Mouse (Mus musculus) skeletal muscle tissue, adult 2 months (tissue): Measurements from ENCODE around the gene Hoxd1.

Source experiments
- DNase-seq: peaks from one replicate; pipeline ENCODE4 v3.0.0-alpha.2; 2012; ENCODE audit warnings: low read depth, low spot score

Hoxd1 gene

DNA sequence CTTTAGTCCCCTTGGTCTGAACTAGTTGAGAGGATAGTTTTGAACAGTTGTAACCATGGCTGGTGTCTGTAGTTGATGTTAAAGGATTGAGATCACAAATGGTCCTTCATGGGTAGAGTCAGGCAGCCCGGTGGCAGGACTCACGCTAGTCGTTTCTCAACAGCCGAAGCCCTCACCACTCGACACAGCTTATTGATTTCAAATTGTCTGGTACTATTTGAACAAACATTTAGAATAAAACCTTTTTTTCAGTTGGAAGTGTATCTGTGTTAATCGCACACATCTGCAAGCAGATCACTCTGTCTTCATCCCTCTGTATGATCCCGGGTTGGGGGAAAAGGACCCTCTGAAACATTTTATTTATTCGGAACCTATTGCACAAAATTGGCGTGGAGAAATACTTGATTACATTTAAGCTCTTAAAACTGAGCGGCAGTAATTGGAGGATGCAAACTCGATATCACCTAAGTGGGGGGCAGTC lies 15.1 kb upstream of the Hoxd1 start:
- DNase-seq = no peak

DNA sequence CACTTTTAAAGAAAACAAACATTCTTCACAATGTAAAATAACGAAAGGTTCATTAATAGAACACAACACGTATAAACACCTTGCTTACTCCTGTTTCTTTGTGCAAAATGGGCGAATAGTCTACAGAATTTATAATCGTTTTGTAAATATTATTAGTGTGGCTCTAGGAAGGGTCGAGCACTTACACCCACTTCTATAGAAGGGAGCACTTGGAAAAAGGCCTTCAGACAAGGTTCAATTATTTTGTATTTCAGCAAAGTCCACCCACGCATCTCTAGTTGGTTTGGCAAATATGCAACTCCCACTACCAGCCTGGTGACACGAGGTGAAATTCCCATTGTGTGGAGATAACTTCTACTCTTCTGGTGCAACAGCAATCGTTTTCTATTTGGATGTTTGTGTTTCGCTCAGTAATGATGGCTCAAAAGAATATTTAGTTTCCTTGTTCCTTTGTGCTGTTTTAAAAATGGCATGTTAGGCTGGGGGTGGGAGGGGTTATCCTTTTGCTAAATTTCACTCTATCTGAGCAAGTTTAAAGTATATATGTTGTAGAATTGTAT lies 14.3 kb upstream of the Hoxd1 start:
- DNase-seq = no peak

DNA sequence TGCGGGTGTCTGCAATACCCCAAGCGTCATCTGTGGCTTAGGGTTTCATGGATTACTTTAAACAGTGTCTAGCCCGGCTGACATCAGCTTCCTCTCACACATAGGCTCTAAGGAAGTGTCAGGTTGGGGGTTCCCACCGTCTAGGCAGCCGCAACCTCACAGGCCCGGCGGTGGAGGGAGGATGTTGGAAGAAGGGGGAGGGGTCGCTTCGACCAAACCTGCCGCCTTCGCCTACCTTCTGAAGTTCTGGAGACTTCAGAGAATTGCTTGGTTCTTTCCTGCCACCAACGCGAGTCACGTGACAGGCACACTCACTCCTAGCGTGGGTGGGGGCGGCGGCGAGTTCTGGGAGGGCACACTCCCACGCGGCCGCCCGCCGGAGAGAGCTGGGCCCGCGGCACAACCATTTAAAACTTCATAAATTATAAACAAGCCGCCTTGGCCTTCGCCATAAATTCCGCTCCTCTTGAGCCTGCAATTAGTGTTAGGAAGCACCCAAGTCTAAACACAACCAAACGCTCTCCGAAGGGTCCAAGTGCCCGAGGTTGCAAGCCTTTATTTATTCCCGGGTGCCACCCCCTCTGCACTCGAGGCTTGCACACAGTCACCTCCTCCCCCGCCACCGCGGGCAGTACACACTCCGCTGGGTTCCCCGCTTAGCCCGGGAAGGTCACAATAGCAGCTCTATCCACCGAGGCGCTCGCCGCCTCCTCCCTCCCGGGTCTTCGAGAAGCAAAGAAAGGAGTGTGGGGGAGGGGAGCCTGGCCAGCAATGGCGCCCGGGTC lies 13.3 kb upstream of the Hoxd1 start:
- no peak for DNase-seq

GRCm38 (mm10) chr2:74750731-74751250 lies 12.0 kb upstream of the Hoxd1 start:
- no peak for DNase-seq

DNA sequence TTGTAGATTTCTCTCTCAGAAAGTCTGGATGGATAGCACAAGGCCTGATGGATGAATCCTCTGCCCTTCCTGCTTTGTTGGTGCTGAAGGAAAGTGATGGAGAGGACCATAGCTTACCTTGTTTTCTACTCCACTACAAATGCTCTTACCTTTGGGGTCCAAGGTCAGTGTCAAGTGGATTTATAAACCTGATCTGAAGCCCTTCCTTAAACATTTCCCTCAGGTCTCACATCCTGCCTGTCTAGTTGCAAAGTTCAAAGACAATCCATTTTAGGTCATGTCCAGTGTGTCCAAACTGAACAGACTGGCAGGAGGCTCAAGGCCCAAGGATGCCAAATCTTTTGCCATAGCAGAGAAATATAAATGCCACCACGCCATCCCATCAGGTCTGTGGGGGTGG lies 10.9 kb upstream of the Hoxd1 start:
- DNase-seq = no peak

- no peak for DNase-seq
Measured at GRCm38 (mm10) chr2:74752431-74753174, 10.2 kb upstream of the Hoxd1 start.

- DNase-seq = no peak
Measured at GRCm38 (mm10) chr2:74753175-74753523, 9.6 kb upstream of the Hoxd1 start.

- DNase-seq = no peak
Measured at GRCm38 (mm10) chr2:74753711-74754110, 9.1 kb upstream of the Hoxd1 start.

- DNase-seq = no peak
Measured at GRCm38 (mm10) chr2:74760146-74760545, 2.6 kb upstream of the Hoxd1 start.

DNA sequence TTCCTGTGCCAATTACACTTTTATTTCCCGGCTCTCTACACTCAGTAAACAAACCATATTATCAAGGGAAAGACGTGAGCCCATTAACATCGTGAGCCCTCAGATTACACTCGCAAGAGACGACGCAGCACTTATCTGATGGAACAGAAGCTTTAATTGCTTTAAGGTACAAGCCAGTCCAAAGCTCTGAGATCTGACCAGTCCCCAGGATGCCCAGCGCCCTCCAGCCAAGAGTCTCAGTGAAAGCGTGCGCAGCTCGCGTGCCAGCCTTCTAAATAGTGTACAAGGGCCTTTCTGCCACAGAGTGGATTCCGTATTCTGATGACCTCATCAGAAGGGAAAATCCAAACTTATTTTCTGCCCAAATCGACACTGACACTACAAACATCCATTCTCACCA lies 839 bp upstream of the Hoxd1 start:
- no peak for DNase-seq

DNA sequence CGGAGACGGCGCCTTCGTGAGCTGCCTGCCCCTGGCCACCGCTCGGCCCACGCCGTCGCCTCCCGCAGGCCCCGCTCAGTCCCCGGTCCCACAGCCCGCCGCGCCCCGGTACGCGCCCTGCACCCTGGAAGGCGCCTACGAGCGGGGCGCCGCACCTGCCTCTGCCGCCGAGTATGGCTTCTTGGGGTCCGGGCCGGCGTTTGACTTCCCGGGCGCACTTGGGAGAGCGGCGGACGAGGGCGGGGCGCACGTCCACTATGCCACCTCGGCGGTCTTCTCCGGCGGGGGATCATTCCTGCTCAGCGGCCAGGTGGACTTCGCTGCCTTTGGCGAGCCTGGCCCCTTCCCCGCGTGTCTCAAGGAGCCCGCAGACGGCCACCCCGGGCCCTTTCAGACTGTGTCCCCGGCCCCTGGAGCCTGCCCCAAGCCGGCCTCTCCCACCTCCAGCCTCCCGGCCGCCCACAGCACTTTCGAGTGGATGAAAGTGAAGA lies 510 bp downstream of the Hoxd1 start:
- no peak for DNase-seq

DNA sequence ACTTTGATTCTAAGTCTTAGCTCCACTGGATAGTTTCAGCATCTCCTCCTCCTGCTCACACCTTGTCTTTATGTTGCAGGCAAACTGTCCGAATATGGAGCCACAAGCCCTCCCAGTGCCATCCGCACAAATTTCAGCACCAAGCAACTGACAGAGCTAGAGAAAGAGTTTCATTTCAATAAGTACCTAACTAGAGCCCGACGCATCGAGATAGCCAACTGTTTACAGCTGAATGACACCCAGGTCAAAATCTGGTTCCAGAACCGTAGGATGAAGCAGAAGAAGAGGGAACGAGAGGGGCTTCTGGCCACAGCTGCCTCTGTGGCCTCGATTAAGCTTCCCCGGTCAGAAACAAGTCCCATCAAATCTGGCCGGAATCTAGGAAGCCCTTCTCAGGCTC lies 1.2 kb downstream of the Hoxd1 start:
- no peak for DNase-seq

DNA sequence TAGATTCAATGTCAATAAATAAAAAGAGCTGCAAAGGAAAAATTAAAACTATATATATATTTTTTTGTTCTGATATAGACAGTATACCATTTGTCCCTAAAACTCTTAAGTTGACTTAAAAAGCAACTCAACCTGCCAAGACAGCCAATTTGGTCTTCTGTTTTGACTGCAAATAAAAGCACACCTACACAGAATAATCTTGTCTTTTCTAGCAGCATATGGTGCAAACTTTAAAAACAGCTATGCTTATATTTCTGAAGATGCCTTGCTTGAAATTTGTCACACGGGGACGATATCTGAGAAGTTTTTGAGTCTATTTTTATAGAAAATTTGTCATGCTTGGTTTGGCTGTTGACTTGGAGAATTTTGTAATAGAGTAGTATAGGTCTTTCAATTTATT lies 11.6 kb downstream of the Hoxd1 start:
- DNase-seq = no peak

GRCm38 (mm10) chr2:74777536-74778275 lies 14.9 kb downstream of the Hoxd1 start:
- no peak for DNase-seq

DNA sequence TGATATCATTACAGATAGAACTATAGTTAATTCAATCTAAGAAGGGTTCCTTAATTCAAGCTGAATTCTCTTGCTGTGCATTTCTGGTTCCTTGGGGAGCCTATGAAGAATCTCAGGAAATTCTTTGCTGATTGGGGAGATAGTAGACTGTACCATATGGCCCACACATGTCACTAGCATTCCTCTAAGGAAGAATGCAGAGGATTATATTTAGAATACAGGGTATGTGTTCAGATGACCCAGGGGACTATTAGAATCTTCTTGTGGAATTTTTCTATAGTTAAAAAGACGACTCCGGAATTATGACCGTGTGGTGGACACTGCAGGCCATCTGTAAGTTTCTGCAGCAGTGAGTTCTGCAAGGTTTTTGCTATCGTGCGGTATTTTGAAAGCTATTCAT lies 18.6 kb downstream of the Hoxd1 start:
- no peak for DNase-seq

GRCm38 (mm10) chr2:74795531-74795930 lies 32.8 kb downstream of the Hoxd1 start:
- DNase-seq = peak; percentile 27

- DNase-seq = no peak
Measured at GRCm38 (mm10) chr2:74808431-74808830, 45.7 kb downstream of the Hoxd1 start.
